Mouse (Mus musculus): ENCODE results near the gene Rps6kb2. TPM values are rescaled to one million over a fixed set of nuclear protein-coding genes. Genes with fewer than 3 reads are reported as not detected.

Rps6kb2 gene
- polyA plus RNA-seq, 1 experiment: 42.5 TPM

- TF ChIP-seq POLR2A (IDR thresholded peaks at IDR 0.05; ENCODE audit: low read depth, low read length) (no peak), CTCF (IDR thresholded peaks at IDR 0.05; ENCODE audit: extremely low read depth, insufficient read length, insufficient replicate concordance, low read depth, low read length) (no peak)
- H3K27ac ChIP-seq (ENCODE audit: insufficient read depth, low read depth, low read length): no peak overlapping the region
- peaks cover 16% of the 10 kb centered on the region for H3K4me1 ChIP-seq (ENCODE audit: control insufficient read depth, insufficient read depth, insufficient read length, low read length)
- WGBS: 88% methylated on average over 9 of the region's 9 CpGs
- peaks cover 60% of the 10 kb centered on the region for H3K36me3 ChIP-seq (ENCODE audit: control insufficient read depth, insufficient read depth, low read length)
- no peak overlapping the region for H3K4me3 ChIP-seq (ENCODE audit: low read depth, low read length)
- no peaks in the 10 kb centered on the region for H3K27me3 ChIP-seq (ENCODE audit: control insufficient read depth, insufficient read depth, low read length)
Measured at GRCm38 (mm10) chr19:4108535-4108934, 54.6 kb downstream of the Rps6kb2 start.

GRCm38 (mm10) chr19:4106654-4107053 is 56.5 kb downstream of the Rps6kb2 start:
- H3K36me3 ChIP-seq (ENCODE audit: control insufficient read depth, insufficient read depth, low read length): peaks cover 53% of the 10 kb centered on the region
- no peaks in the 10 kb centered on the region for H3K27me3 ChIP-seq (ENCODE audit: control insufficient read depth, insufficient read depth, low read length)
- no peaks in the 10 kb centered on the region for H3K4me1 ChIP-seq (ENCODE audit: control insufficient read depth, insufficient read depth, insufficient read length, low read length)
- WGBS: 94% methylated on average over 14 of the region's 14 CpGs
- TF ChIP-seq CTCF (IDR thresholded peaks at IDR 0.05; ENCODE audit: extremely low read depth, insufficient read length, insufficient replicate concordance, low read depth, low read length) (no peak), POLR2A (IDR thresholded peaks at IDR 0.05; ENCODE audit: low read depth, low read length) (no peak)
- no peak overlapping the region for H3K4me3 ChIP-seq (ENCODE audit: low read depth, low read length)
- H3K27ac ChIP-seq (ENCODE audit: insufficient read depth, low read depth, low read length): no peak overlapping the region

DNA sequence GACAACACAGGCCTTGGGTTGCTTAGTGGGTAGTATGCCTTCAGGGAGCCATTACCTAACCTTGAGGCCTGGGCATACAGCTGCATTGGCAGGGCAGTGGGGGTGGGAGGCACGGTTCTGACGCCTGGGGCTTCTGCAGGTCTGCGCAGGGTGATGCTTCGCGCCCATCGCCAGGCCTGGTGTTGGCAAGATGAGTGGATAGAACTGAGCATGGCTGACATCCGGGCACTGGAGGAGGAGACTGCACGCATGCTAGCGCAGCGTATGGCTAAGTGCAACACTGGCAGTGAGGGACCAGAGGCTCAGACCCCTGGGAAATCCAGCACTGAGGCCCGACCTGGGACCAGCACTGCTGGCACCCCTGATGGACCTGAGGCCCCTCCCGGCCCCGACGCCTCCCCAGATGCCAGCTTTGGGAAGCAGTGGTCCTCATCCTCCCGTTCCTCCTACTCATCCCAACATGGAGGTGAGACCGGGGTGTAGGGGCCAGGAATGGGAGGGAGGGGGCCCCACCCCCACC is 58.4 kb downstream of the Rps6kb2 start:
- Histone ChIP-seq H3K4me1 (ENCODE audit: control insufficient read depth, insufficient read depth, insufficient read length, low read length) (peaks cover 6% of the 10 kb centered on the region), H3K36me3 (ENCODE audit: control insufficient read depth, insufficient read depth, low read length) (peaks cover 45% of the 10 kb centered on the region), H3K4me3 (ENCODE audit: low read depth, low read length) (no peak overlapping the region), H3K27me3 (ENCODE audit: control insufficient read depth, insufficient read depth, low read length) (no peaks in the 10 kb centered on the region), H3K27ac (ENCODE audit: insufficient read depth, low read depth, low read length) (no peak overlapping the region)
- no peak for TF ChIP-seq POLR2A (IDR thresholded peaks at IDR 0.05; ENCODE audit: low read depth, low read length)
- no peak for TF ChIP-seq CTCF (IDR thresholded peaks at IDR 0.05; ENCODE audit: extremely low read depth, insufficient read length, insufficient replicate concordance, low read depth, low read length)
- WGBS: 94% methylated on average over 16 of the region's 16 CpGs

Other genes with a start within 250 kb of the Rps6kb2 start
- gene Aldh3b1, start 233.5 kb downstream of the Rps6kb2 start, polyA plus RNA-seq (2012; rRNA removed): 32.8 and 43.0 TPM in 2 replicates
- 108 and 140 TPM in 2 replicates for gene Unc93b1, start 228.2 kb downstream of the Rps6kb2 start, polyA plus RNA-seq (2012; rRNA removed)
- not detected in 2 replicates for gene Aldh3b3, start 204.7 kb downstream of the Rps6kb2 start, polyA plus RNA-seq (2012; rRNA removed)
- 0.55 and 1.5 TPM in 2 replicates for gene Aldh3b2, start 191.0 kb downstream of the Rps6kb2 start, polyA plus RNA-seq (2012; rRNA removed)
- gene Acy3, start 176.8 kb downstream of the Rps6kb2 start, polyA plus RNA-seq (2012; rRNA removed): 99.4 and 147 TPM in 2 replicates
- gene Tbx10, start 170.6 kb downstream of the Rps6kb2 start, polyA plus RNA-seq (2012; rRNA removed): 0.10 TPM in 1 of 2 replicates, not detected in the other
- gene Nudt8, start 162.8 kb downstream of the Rps6kb2 start, polyA plus RNA-seq (2012; rRNA removed): 30.6 and 33.7 TPM in 2 replicates
- gene Gm49405, start 162.7 kb downstream of the Rps6kb2 start, polyA plus RNA-seq (2012; rRNA removed): 0.77 and 0.90 TPM in 2 replicates
- gene Doc2g, start 160.0 kb downstream of the Rps6kb2 start, polyA plus RNA-seq (2012; rRNA removed): 5.1 and 8.2 TPM in 2 replicates
- 92.8 and 170 TPM in 2 replicates for gene Ndufv1, start 150.5 kb downstream of the Rps6kb2 start, polyA plus RNA-seq (2012; rRNA removed)
- 798 and 1,214 TPM in 2 replicates for gene Gstp1, start 125.4 kb downstream of the Rps6kb2 start, polyA plus RNA-seq (2012; rRNA removed)
- gene Gstp2, start 117.3 kb downstream of the Rps6kb2 start, polyA plus RNA-seq (2012; rRNA removed): 231 and 289 TPM in 2 replicates
- gene Gstp3, start 103.8 kb downstream of the Rps6kb2 start, polyA plus RNA-seq (2012; rRNA removed): 11.8 and 15.0 TPM in 2 replicates
- 24.8 TPM in 1 of 2 replicates, not detected in the other for gene Cabp2, start 81.8 kb downstream of the Rps6kb2 start, polyA plus RNA-seq (2012; rRNA removed)
- 186 and 366 TPM in 2 replicates for gene Cdk2ap2, start 66.2 kb downstream of the Rps6kb2 start, polyA plus RNA-seq (2012; rRNA removed)
- gene Pitpnm1, start 63.4 kb downstream of the Rps6kb2 start, polyA plus RNA-seq (2012; rRNA removed): 108 and 197 TPM in 2 replicates
- gene Aip, start 37.5 kb downstream of the Rps6kb2 start, polyA plus RNA-seq (2012; rRNA removed): 41.3 and 59.8 TPM in 2 replicates
- 0.06 TPM in 1 of 2 replicates, not detected in the other for gene Gpr152, start 23.6 kb downstream of the Rps6kb2 start, polyA plus RNA-seq (2012; rRNA removed)
- 0.25 and 0.42 TPM in 2 replicates for gene Cabp4, start 19.3 kb downstream of the Rps6kb2 start, polyA plus RNA-seq (2012; rRNA removed)
- 264 and 493 TPM in 2 replicates for gene Coro1b, start 14.7 kb downstream of the Rps6kb2 start, polyA plus RNA-seq (2012; rRNA removed)
- gene Ptprcap, start 9.8 kb downstream of the Rps6kb2 start, polyA plus RNA-seq (2012; rRNA removed): 95.3 and 169 TPM in 2 replicates
- gene Carns1, start 12.1 kb upstream of the Rps6kb2 start, polyA plus RNA-seq (2012; rRNA removed): 3.7 and 4.4 TPM in 2 replicates
- 15.3 and 21.9 TPM in 2 replicates for gene Tbc1d10c, start 27.9 kb upstream of the Rps6kb2 start, polyA plus RNA-seq (2012; rRNA removed)
- 142 and 258 TPM in 2 replicates for gene Ppp1ca, start 28.7 kb upstream of the Rps6kb2 start, polyA plus RNA-seq (2012; rRNA removed)
- 8.2 and 12.2 TPM in 2 replicates for gene Rad9a, start 38.3 kb upstream of the Rps6kb2 start, polyA plus RNA-seq (2012; rRNA removed)
- 10.1 and 12.4 TPM in 2 replicates for gene Clcf1, start 50.9 kb upstream of the Rps6kb2 start, polyA plus RNA-seq (2012; rRNA removed)
- gene AC109138.7, start 51.0 kb upstream of the Rps6kb2 start, polyA plus RNA-seq (2012; rRNA removed): not detected in 2 replicates
- gene Pold4, start 68.5 kb upstream of the Rps6kb2 start, polyA plus RNA-seq (2012; rRNA removed): 46.4 and 118 TPM in 2 replicates
- 72.2 and 105 TPM in 2 replicates for gene Ssh3, start 105.8 kb upstream of the Rps6kb2 start, polyA plus RNA-seq (2012; rRNA removed)
- 1.1 and 1.8 TPM in 2 replicates for gene Ankrd13d, start 119.8 kb upstream of the Rps6kb2 start, polyA plus RNA-seq (2012; rRNA removed)
- gene Grk2, start 142.9 kb upstream of the Rps6kb2 start, polyA plus RNA-seq (2012; rRNA removed): 64.0 and 128 TPM in 2 replicates
- gene Kdm2a, start 234.9 kb upstream of the Rps6kb2 start, polyA plus RNA-seq (2012; rRNA removed): 37.8 and 100 TPM in 2 replicates